Mouse (Mus musculus) neural tube, embryonic 10.5 days (tissue): ENCODE results near the gene Slc25a44.

Experiments used
- DNase-seq: peaks from one replicate; pipeline ENCODE4 v3.0.0-alpha.2; 2017; ENCODE audit warnings: low spot score; ENCODE audit errors: extremely low spot score

Gene Slc25a44

DNA sequence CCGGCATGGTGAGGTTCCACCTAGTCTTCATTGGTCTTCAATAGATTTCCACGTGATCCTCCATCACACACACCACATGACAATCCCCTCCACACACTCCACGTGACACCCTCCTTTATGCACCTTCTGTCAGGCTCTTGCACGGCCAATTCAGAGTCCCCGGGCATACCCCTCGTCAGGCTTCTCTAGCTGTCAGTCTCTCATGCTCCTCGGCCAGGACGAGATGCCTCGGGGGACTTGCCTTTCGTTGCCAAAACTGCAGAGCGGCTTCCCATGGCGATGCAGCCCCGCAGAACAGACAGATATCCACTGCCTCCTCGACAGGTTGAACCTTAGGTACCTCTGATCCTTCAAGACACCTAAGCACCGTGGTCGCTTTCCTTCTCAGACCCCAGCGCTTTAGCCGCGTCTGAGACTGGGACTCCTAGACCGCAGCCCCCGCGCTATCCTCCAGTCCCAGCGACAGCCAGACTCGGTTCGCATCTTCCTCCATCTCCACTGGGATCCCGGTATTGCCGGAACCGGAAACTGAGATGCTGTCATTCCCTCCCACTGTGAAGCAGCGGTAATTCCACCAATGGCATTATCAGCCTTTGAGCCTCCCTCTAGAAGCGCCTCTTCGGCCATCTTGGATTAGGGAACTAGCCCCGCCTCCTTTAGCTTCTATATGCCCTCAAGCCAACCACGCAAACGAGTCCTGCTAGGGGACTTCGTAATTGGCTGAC, at the start of gene Slc25a44:
Slc25a44 (minus strand) TSS at position 535 of the 725 bp plus-strand sequence.
- peak; percentile 85 for DNase-seq

DNA sequence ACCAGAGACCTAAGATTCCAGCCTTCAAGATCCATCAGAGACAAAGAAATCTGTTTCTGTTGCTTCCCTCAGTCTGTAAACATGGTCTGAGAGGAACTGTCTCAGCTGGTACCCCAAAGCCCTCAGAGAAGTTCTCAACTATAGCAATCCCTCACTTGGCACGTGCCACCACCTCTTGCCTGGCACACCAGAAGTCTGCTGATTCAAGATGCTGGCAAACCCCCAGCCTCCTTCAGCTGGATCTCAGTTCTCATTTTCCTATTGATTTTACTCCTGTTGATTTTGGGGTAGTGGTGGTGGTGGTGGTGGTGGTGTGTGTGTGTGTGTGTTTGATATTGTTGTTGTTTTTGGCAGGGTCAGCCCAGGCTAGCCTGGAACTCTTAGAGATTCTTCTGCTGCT, 48.6 kb upstream of the Slc25a44 start:
- DNase-seq: no peak

DNA sequence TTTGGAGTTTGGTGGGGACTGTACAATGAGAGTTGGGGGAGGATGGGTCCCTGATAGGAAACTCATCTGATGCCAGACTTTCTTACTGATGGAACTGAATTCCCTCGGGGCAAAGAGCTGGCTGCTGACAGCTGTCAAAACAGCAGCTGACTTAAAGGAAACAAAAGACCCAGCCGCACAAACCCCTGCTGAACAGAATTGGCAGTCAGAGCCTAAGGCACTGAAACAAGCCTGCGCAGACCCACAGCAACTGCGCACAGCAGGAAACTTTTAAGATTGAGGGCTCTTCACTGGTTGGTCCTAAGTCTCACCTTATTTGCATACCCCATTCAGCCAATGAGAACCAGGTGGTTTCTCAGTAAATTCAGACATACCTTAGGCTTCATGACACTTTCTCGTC, 48.1 kb upstream of the Slc25a44 start:
- no peak for DNase-seq

DNA sequence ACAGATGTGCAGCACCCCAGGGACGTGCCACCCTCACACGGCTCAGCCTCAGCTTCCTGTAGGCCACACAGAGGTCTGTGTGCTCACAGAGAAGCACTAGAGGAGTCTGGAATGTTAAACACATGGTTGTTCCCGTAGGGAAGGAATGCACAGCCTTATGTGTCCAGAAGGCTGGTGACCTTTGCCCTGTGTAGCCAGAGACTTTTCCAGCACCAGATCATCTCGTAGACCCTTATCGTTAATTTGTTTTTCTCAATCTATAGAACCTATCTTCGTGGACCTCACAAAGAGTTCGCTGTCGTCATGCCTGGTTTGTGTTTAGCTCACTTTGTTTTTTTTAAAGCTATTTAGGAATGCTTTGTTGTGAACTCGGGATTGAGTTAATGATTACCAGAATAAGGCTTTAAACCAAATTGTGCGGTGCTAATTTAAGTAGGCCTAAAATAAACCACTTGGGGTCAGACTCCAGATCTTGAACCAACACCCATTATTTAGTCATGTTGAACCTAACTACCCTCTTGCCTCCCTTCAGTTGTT, 46.1 kb upstream of the Slc25a44 start:
- no peak for DNase-seq

DNA sequence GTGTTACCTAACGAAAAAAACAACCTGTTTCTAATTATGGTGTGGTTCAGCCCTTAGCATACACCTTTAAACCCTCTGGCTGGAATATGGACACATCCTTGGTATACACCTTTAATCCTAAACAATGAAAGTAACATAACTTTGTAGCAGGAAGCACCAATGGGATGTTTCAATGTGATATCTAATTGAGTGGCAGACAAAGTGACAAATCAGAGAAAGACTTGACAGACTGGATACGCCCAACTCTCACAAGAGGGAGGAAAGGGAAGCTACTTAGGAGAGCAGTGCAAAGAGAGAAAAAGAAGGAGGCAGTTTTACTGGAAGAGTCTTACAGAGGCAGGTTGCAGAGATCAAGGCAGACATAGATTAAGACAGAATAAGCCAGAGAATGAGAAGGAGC, 44.5 kb upstream of the Slc25a44 start:
- no peak for DNase-seq

DNA sequence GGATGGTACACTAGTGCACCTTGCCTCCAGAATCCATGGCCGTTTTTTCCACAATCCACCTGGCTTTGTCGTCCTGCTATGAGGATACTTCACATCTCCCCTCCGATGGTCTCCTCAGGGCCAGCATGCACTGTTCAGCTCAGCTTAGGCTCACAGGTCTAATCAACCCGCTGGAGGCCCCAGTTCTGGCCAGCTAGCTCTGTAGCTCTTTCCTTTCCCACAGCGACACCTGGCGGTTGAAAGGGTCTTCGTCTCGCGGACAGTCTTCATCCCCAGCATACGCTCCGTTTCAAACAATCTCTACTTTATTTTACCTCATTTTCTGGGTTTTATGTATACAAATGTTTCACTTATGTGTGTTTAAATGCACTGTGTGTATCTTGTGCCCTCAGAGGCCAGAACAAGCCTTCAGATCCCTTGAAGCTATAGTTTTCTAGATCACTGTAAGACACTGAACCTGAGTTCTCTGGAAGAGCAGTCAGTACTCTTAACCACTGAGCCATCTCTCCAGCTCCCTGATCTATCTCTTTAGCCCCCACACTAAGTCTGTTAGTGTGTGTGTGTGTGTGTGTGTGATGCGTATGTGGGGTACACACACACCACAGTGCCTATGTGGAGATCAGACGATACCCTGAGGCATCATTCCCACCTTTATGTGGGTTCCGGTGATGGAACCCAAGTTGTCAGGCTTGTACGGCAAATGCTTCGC, 42.3 kb upstream of the Slc25a44 start:
- peak; percentile 93 for DNase-seq

DNA sequence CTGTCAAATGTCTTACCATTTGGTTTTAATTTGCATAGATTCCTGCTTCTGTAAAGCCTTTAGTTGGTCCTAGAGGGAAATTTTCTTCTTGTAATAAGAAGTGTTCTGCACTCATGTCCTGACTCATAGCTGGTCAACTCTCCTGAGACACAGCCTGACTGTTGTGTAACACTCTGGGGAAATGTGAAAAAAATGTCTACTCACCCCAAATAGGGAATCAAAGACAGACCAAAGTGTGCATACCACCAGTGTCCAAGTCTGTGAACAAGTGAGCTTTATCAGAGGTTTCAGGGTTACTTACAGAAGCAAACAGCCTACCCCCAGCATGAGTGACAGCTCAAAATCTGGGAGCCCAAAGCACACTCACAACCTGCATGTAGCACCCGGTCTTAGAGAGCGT, 40.2 kb upstream of the Slc25a44 start:
- no peak for DNase-seq

DNA sequence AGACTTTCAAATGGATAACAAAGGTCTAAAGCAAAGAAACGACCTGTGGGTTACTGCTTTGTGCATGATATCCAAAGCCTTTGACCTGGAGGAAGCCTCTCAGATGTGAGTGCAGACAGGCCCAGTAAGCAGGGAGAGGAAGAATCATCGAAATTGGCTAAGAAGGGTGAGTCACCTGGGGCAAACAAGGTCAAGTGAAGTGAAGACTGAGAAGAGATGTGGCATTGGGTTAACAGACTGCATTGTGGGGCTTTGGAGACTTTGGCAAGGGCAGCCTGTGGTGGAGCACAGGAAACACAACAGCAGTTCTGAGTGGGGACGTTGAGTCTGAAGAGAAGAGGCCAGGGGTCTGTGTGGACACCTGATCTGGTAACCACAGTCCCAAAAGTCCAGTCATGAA, 39.5 kb upstream of the Slc25a44 start:
- DNase-seq: no peak

DNA sequence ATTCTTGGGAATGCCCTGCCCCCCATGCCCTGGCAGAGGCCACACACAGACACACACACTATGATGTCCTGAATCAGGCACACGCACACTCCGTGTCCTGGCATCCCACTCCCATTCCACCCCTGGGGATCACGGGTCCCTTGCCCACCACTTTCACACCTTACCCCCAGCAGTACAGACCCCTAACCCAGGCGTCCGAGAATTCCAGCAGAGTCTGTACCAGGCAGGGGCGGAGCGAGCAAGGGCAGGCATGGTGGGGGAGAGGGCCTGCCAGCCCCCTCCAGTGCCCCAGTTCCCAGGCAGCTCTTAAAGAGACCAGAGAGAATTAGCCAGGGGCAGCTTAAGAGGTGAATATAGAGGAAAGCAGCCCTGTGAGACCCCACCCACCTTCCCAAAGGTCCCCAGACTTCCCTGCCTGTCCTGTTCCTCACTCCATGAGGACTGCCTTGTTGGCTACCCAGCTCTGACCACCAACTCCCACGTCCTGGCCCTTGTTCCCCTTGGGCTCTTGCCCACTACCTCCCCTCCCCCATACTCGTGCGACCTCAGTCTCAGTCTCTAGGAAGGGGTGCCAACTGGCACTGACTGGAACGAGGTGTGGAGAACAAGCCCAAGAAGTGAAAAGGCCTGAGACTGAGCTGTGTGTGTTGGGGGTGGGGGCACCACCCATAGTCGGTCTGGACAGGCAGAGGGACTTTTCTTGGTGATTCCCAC, 36.2 kb upstream of the Slc25a44 start, which contains the start of gene Sema4a:
Sema4a (minus strand) TSS at position 200 of the 714 bp plus-strand sequence.
- no peak for DNase-seq

DNA sequence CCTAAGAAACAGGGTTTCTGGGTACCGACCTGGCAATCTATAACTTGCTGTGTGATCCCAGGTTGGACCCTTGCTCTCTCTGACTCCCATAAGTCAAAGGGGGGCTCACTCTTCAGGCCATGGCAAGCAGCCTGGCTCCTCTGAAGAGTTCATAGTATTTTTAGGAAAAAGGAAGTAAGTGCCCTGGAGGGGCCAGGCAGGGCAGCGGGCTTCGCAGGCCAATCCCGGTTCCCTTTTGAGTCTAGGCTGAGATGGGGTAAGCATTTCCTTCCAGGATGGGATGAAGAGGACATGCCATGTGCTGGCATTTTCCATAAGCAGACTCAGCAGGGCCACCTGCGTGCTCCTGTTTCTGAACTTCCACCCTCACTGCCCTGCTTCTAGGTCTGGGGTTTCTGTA, 35.1 kb upstream of the Slc25a44 start:
- no peak for DNase-seq

DNA sequence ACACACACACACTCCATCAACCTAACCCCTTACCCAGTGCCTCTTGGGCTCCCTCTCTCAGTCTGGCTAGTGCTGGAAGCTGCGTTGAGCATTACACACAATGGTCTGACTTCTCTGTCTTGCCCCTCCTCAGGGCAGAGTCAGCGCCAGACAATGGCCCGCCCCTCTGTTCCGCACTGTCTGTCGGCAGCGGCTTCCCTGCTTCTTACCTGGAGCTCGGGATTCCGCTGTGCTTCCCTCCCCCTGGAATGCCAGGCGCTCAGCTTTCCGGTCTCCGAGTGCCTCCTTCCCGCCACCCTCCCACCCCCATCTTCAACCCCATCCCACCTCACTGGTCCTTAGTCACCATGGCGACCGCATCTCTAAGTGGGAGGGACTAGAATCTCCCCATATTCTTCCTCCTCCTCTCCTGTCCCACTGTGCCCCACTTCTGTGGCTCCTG, 33.9 kb upstream of the Slc25a44 start:
- DNase-seq: peak; percentile 32

DNA sequence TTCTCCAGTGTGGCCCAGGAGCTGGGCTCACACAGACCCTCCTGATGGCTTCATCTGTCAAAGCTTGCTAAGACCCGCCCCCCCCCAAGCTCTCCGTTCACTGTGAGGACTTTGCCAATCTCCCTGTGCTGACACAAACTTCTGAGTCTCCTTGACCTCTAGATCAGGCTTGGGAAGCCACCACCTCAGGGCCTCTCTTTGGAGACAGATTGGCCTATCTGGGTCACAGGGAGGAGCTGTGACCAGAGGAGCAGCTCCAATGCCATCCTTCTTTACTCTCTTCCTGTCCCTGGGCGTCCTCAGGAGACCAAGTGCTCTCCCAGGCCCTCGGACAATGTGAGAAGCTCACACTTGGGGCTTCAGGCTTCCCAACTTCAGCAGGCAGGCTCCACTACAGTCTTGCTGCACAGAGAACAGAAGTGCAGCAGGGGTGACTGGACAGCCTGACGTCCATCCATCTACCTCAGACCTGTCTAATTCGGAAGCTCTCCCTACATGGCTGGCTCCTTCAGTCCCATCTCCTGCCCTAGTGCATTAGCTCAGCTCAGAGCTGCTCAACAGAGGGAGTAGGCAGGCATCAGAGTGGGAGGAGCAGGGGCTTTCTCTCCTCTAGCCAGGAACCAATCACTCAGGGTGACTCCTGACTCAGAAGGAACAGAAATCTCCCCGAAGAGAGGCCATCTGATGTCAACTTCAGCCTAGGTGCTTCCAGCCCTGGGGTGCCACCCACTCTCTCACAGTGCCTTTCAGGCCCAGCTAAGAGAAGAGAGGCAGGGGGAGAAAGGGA, 32.0 kb upstream of the Slc25a44 start:
- DNase-seq: no peak

DNA sequence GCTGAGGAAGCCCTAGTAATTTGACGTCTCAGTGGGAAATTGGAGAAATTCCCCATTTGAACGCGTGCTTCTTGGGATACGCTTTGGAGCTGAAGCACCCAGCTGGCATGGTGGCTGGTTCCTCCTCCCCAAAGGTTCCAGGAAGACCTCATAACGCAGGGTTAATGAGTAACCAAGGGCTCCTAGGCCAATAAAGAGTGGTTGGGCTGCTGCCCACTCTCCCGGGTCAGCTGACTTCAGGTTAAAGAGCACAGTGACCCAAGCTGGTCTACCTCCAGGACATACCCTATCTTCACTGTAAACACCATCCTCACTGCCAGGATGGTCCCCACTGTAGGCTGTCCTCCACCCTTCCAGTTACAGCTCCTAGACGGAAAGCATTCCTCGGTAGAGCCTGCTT, 31.4 kb upstream of the Slc25a44 start:
- DNase-seq: no peak

DNA sequence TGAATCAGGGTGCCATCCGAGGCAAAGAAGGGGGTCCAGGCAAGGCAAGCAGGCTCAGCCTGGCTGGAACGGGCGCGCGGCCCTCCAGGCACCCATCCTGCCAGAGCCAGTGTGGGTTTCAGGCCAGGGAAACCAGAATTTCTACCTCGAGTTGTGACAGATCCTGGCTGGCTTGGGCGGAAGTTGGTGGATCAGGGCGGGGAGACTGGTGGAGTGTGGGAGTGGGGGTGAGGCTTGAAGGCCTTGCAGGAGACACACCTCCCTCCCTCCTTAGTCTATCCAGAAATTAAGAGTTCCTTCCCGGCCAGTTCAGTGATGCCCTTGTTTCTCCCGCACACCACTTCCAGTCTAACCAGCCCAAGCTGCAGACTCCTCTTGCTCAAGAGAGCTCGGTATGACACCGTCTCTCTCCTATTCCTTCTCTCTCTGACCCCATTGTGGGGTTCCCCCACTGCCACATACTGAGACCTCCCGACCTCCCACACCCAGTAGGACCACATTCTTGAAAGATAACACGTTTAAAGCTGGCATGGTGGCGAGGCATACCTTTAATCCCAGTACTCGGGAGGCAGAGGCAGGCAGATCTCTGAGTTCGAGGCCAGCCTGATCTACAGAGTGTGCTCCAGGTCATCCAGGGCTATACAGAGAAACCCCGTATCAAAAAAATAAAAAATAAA, 30.8 kb upstream of the Slc25a44 start:
- DNase-seq: no peak

DNA sequence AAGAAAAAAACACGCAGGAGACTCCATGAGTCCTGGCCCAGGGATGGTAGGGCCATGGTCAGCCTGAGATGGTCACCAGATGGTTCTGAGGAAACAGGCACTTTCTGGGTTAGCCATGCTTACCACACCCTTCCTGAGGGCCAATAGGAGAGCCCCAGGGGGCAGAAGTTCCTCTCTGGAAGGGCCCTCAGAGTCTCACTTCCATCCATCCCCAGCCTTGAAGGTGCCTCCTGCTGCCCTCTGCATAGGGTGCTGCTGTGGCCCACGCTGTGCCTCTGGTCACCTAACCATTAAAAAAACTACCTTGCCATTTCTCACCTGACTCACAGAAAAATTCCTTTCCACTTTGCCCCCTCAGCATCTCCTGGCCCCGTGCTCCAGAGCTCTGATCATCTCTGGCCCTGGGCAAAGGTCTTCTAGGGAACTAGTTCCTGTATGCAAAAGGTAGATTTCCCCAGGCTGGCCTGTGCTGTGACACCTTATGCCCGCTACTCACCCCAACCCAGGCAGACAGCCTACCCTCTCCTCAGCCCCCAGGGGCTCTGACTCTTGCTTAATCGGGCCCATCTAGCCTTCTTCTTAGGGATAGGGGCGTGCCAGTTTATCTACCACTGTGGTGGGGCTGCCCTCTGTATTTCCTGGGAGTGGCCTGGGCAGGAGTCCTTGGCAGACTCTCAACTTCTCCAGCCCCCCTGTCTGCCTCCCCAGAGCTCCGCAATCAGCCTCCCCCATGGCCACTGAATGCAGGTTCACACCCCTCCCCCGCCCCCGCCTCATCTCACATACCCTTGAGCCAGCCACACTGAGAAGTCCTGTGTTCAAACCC, 30.0 kb upstream of the Slc25a44 start:
- DNase-seq: no peak

DNA sequence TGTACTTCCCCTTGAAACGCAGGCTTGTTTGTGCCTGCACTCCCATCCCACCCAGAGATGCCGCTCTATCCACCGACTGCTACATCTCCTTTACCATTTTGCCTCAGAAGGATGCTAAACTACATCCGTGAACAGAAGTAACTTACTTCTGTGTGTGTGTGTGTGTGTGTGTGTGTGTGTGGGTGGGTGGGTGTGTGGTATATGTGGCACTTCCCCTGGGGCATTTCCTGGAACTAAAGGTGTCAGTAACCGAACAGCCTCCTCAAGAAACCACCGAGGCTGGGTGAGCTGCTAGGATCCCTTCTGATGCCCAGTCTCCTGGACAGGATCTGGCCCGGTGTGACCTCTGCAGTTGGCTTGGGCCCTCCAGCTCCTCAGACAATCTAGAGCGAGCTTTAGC, 29.0 kb upstream of the Slc25a44 start:
- no peak for DNase-seq

DNA sequence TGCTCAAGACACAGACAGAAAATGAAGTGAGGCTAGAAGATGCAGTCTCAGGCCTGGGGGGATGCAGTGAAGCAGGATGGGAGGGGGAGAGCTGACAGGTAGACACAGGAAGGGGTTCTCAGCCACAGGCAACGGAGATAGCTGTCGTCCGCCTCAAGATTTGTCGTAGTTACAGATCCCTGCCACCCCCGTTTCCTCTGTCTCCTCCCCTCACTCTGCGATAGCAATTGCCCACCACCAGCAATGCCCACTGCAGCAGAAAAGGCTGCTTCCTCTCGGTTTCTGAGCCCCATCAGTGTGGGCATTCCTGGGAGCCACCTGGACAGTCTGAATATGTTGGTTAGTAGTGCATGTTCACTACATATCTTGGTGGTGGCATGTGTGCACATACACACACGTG, 28.4 kb upstream of the Slc25a44 start:
- no peak for DNase-seq

DNA sequence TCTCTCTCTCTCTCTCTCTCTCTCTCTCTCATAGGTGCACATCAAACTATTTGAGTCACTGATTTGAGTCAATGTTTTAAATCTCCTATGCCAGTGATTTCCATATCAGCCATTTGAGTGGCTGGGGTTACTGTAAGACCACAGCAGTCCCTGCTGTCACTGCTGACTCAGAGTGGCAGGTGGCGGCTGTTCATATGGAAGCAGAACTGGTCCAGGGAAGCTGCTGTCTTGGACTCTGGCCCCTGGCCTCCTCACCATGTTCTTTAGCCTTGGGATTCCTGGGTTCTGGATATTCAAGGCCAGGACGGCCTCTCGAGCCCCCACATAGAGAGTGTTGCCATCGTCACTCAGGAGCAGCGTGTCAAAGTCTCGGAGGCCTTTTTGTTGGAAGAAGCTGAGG, 27.8 kb upstream of the Slc25a44 start:
- DNase-seq: no peak

DNA sequence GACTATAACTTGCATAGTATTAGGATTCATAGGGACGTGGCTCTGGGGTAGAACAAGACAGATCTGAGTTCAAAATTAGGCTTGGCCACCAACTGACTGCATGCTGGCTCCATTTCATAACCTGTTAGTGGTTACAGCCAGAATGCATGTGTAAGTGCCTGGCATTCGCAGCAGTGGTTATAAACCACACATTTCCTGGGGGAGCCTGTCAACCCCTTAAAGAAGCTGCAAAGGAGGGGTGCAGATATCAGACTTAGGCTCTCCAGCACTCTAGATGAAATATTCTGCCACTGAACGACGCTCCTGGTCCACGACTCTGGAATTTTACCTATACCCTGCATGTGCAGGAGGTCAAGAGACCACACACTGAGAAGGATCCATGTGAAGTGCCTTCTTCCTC, 27.3 kb upstream of the Slc25a44 start:
- DNase-seq: no peak
